Mouse (Mus musculus): ENCODE data around the gene Kif17. TPM values are rescaled to one million over a fixed set of nuclear protein-coding genes. Genes with fewer than 3 reads are reported as not detected.
A peak's percentile ranks its signal among the peaks of the same experiment; 100 is the strongest.

Kif17 gene
- total RNA-seq, 2 experiments from 2014 or later, result 0.11 TPM; not detected in 1

GRCm38 (mm10) chr4:138310311-138310910 lies 60.2 kb downstream of the Kif17 start:
- Histone ChIP-seq H3K4me3 (no peak overlapping the region), H3K27ac (no peak overlapping the region)
- DNase-seq, result no peak
- intact Hi-C loops (cut with DNase I), result no loop called here
- no peak for TF ChIP-seq CTCF (IDR thresholded peaks at IDR 0.05)

GRCm38 (mm10) chr4:138311595-138311994 lies 61.4 kb downstream of the Kif17 start:
- Histone ChIP-seq H3K4me3 (no peak overlapping the region), H3K27ac (no peak overlapping the region)
- intact Hi-C loops (cut with DNase I), result no loop called here
- TF ChIP-seq CTCF (IDR thresholded peaks at IDR 0.05), result peak; percentile 82
- DNase-seq, result peak; percentile 64

GRCm38 (mm10) chr4:138312105-138312504 lies 61.9 kb downstream of the Kif17 start:
- H3K27ac ChIP-seq, result no peak overlapping the region
- no peak for TF ChIP-seq CTCF (IDR thresholded peaks at IDR 0.05)
- no peak overlapping the region for H3K4me3 ChIP-seq
- no peak for DNase-seq
- intact Hi-C loops (cut with DNase I), result no loop called here

GRCm38 (mm10) chr4:138313021-138313420 lies 62.8 kb downstream of the Kif17 start:
- TF ChIP-seq CTCF (IDR thresholded peaks at IDR 0.05), result no peak
- Histone ChIP-seq H3K27ac (no peak overlapping the region), H3K4me3 (no peak overlapping the region)
- intact Hi-C loops (cut with DNase I), result no loop called here
- DNase-seq, result no peak

- intact Hi-C loops (cut with DNase I), result no loop called here
- Histone ChIP-seq H3K4me3 (no peak overlapping the region), H3K27ac (no peak overlapping the region)
- no peak for TF ChIP-seq CTCF (IDR thresholded peaks at IDR 0.05)
- no peak for DNase-seq
These were observed 63.6 kb downstream of the Kif17 start for GRCm38 (mm10) chr4:138313795-138314194.

GRCm38 (mm10) chr4:138315781-138316180 lies 65.5 kb downstream of the Kif17 start:
- intact Hi-C loops (cut with DNase I), result no loop called here
- DNase-seq, result no peak
- Histone ChIP-seq H3K27ac (no peak overlapping the region), H3K4me3 (no peak overlapping the region)
- peak; percentile 61 for TF ChIP-seq CTCF (IDR thresholded peaks at IDR 0.05)

GRCm38 (mm10) chr4:138316369-138316768 lies 66.1 kb downstream of the Kif17 start:
- DNase-seq, result no peak
- H3K4me3 ChIP-seq, result no peak overlapping the region
- TF ChIP-seq CTCF (IDR thresholded peaks at IDR 0.05), result peak; percentile 43
- intact Hi-C loops (cut with DNase I), result no loop called here
- no peak overlapping the region for H3K27ac ChIP-seq

- Histone ChIP-seq H3K27ac (0 out of 2 replicates have a peak overlapping the region, but pooled peaks have one; percentile 99), H3K4me3 (no peak overlapping the region)
- peak; percentile 94 for TF ChIP-seq CTCF (IDR thresholded peaks at IDR 0.05)
- intact Hi-C loops (cut with DNase I), result loop anchor here (2.0 kb wide), 2 partner anchors 60 to 108 kb away; no protein-coding TSS in a partner anchor
- peak; percentile 60 for DNase-seq
These were observed 68.5 kb downstream of the Kif17 start for GRCm38 (mm10) chr4:138318509-138319266.

GRCm38 (mm10) chr4:138319508-138319907 lies 69.3 kb downstream of the Kif17 start:
- Histone ChIP-seq H3K27ac (peak overlapping the region; percentile 99), H3K4me3 (no peak overlapping the region)
- intact Hi-C loops (cut with DNase I), result loop anchor here (2.0 kb wide), 2 partner anchors 59 to 107 kb away; no protein-coding TSS in a partner anchor
- no peak; the same call in 1 of the 2 replicates for TF ChIP-seq CTCF (IDR thresholded peaks at IDR 0.05)
- peak; percentile 82 for DNase-seq

- intact Hi-C loops (cut with DNase I), result no loop called here
- H3K27ac ChIP-seq, result peak overlapping the region; percentile 99
- H3K4me3 ChIP-seq, result no peak overlapping the region; the same call in 1 of the 2 replicates
- peak; percentile 37 for DNase-seq
- TF ChIP-seq CTCF (IDR thresholded peaks at IDR 0.05), result no peak
These were observed 70.5 kb downstream of the Kif17 start for GRCm38 (mm10) chr4:138320711-138321110.

- peak; percentile 43 for DNase-seq
- TF ChIP-seq CTCF (IDR thresholded peaks at IDR 0.05), result no peak
- Histone ChIP-seq H3K27ac (peak overlapping the region; percentile 99), H3K4me3 (no peak overlapping the region)
- intact Hi-C loops (cut with DNase I), result no loop called here
These were observed 71.3 kb downstream of the Kif17 start for GRCm38 (mm10) chr4:138321488-138321887.

GRCm38 (mm10) chr4:138322692-138323091 lies 72.5 kb downstream of the Kif17 start:
- TF ChIP-seq CTCF (IDR thresholded peaks at IDR 0.05), result no peak
- intact Hi-C loops (cut with DNase I), result no loop called here
- Histone ChIP-seq H3K27ac (peak overlapping the region; percentile 99), H3K4me3 (peak overlapping the region; percentile 22; the same call in 1 of the 2 replicates)
- no peak for DNase-seq

- Histone ChIP-seq H3K27ac (peak overlapping the region; percentile 99), H3K4me3 (peak overlapping the region; percentile 54)
- intact Hi-C loops (cut with DNase I), result no loop called here
- no peak for TF ChIP-seq CTCF (IDR thresholded peaks at IDR 0.05)
- peak; percentile 62 for DNase-seq
These were observed 73.5 kb downstream of the Kif17 start for GRCm38 (mm10) chr4:138323753-138324152.
